Mouse (Mus musculus) G1E (cell line): Measurements from ENCODE around the gene Clk2.

Source experiments
- CTCF ChIP-seq: IDR thresholded peaks from 2 replicates; pipeline ENCODE4 v1.5.1; 2012; ENCODE audit warnings: low read depth, low read length, inconsistent platforms, mixed read lengths
- GATA1 ChIP-seq: IDR thresholded peaks from 2 replicates; pipeline ENCODE4 v1.6.1; 2012; ENCODE audit warnings: borderline replicate concordance, low read length, inconsistent platforms, mixed read lengths
- GATA2 ChIP-seq: IDR thresholded peaks from 2 replicates; pipeline ENCODE4 v1.6.1; 2012; ENCODE audit warnings: low read depth, low read length, inconsistent platforms, borderline replicate concordance
- POLR2AphosphoS5 ChIP-seq: IDR thresholded peaks from 2 replicates; pipeline ENCODE4 v1.6.1; 2012; ENCODE audit warnings: low read depth, low read length, inconsistent platforms; ENCODE audit not compliant: insufficient replicate concordance
- TAL1 ChIP-seq: conservative IDR thresholded peaks from 2 replicates; pipeline ENCODE4 v1.6.1; 2012; ENCODE audit warnings: low read depth, low read length, inconsistent platforms, mixed read lengths

DNA sequence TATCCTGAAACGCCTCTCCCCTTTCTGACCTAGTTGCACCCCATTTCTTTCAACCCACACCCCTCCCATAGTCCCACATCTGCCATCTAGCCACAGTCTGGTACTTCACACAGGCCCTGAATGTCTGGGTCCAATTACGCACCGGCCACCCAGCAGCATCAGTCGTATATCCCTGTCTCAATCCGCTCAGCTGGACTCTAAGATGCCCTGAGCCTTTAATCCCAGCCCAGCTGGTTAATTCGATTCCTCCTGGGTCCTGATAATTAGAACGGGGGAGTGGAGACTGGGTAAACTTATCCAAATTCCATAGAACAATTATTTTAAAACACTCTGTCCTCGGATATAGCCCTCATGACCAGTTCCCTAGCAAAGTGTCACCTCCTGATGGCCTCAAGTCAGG lies 19.0 kb upstream of the Clk2 start:
- TF ChIP-seq GATA1 (no peak), CTCF (no peak), GATA2 (no peak), TAL1 (no peak), POLR2AphosphoS5 (no peak)
